Mouse (Mus musculus): ENCODE measurements around the gene Cul9.
"Not testable (repeated sequence)": the region's sequence is repeated elsewhere in the genome, so short reads cannot be mapped to it uniquely, and the experiment has no call there.

Cul9 gene

GRCm38 (mm10) chr17:46545813-46546564 is at the start of gene Cul9:
TSS of gene Cul9 (minus strand) at chr17:46546388.
- DNase-seq = peak; percentile 94 to 96

- no peak for DNase-seq
These were observed 49.1 kb upstream of the Cul9 start for GRCm38 (mm10) chr17:46595336-46595735.

GRCm38 (mm10) chr17:46594606-46595005 is 48.4 kb upstream of the Cul9 start:
- DNase-seq = no peak

GRCm38 (mm10) chr17:46593124-46593523 is 46.9 kb upstream of the Cul9 start:
- no peak for DNase-seq

- peak in 1 of 2 experiments; percentile 22 for DNase-seq
These were observed 45.2 kb upstream of the Cul9 start for GRCm38 (mm10) chr17:46591406-46591805.

GRCm38 (mm10) chr17:46590439-46590838 is 44.3 kb upstream of the Cul9 start:
- DNase-seq = no peak

- peak; percentile 49 to 63 for DNase-seq
These were observed 43.6 kb upstream of the Cul9 start for GRCm38 (mm10) chr17:46589635-46590314.

- DNase-seq = no peak
These were observed 42.7 kb upstream of the Cul9 start for GRCm38 (mm10) chr17:46588913-46589312.

GRCm38 (mm10) chr17:46588173-46588572 is 42.0 kb upstream of the Cul9 start:
- DNase-seq = no peak

GRCm38 (mm10) chr17:46586327-46586726 is 40.1 kb upstream of the Cul9 start:
- no peak for DNase-seq

- DNase-seq = no peak
These were observed 32.5 kb upstream of the Cul9 start for GRCm38 (mm10) chr17:46578650-46579049.

GRCm38 (mm10) chr17:46576070-46576469 is 29.9 kb upstream of the Cul9 start:
- no peak for DNase-seq

- DNase-seq = no peak
These were observed 28.3 kb upstream of the Cul9 start for GRCm38 (mm10) chr17:46574535-46574934.

GRCm38 (mm10) chr17:46571005-46571404 is 24.8 kb upstream of the Cul9 start:
- DNase-seq = no peak

- DNase-seq = no peak
These were observed 13.0 kb upstream of the Cul9 start for GRCm38 (mm10) chr17:46559146-46559545.

GRCm38 (mm10) chr17:46558151-46558550 is 12.0 kb upstream of the Cul9 start:
- DNase-seq = no peak

GRCm38 (mm10) chr17:46557321-46557720 is 11.1 kb upstream of the Cul9 start:
- DNase-seq = not testable (repeated sequence)

GRCm38 (mm10) chr17:46556584-46556945 is 10.4 kb upstream of the Cul9 start:
- DNase-seq = peak in 1 of 2 experiments; percentile 47

- peak; percentile 94 to 96 for DNase-seq
These were observed 9.7 kb upstream of the Cul9 start, which contains the start of gene Srf for GRCm38 (mm10) chr17:46555673-46556583. TSS of gene Srf (minus strand) at chr17:46556175.

GRCm38 (mm10) chr17:46554977-46555672 is 8.9 kb upstream of the Cul9 start:
- peak; percentile 61 to 69 for DNase-seq

GRCm38 (mm10) chr17:46554646-46554976 is 8.4 kb upstream of the Cul9 start:
- peak; percentile 61 to 68 for DNase-seq

GRCm38 (mm10) chr17:46553926-46554325 is 7.7 kb upstream of the Cul9 start:
- DNase-seq = no peak

- peak; percentile 40 to 42 for DNase-seq
These were observed 7.3 kb upstream of the Cul9 start for GRCm38 (mm10) chr17:46553469-46553868.
